Mouse (Mus musculus) frontal cortex, adult (tissue): ENCODE measurements around the gene Myo10.

Experiments
- ATAC-seq: cut with Nextera tagmentation; 2 replicates; pipeline ENCODE4 v1.9.2; 2017; ENCODE audit warnings: mild to moderate bottlenecking, moderate library complexity, mixed read lengths; ENCODE audit not compliant: low TSS enrichment

Gene Myo10

GRCm38 (mm10) chr15:25762306-25762705 lies 140.0 kb downstream of the Myo10 start:
- peak; percentile 24; the same call in 1 of the 2 replicates for ATAC-seq

GRCm38 (mm10) chr15:25763106-25763505 lies 140.8 kb downstream of the Myo10 start:
- no peak for ATAC-seq

- no peak for ATAC-seq
Measured at GRCm38 (mm10) chr15:25764653-25765352, 142.5 kb downstream of the Myo10 start.

GRCm38 (mm10) chr15:25767777-25768176 lies 145.5 kb downstream of the Myo10 start:
- ATAC-seq, result peak; percentile 94

- ATAC-seq, result no peak
Measured at GRCm38 (mm10) chr15:25769524-25770255, 147.4 kb downstream of the Myo10 start.

GRCm38 (mm10) chr15:25771782-25772181 lies 149.5 kb downstream of the Myo10 start:
- no peak for ATAC-seq

GRCm38 (mm10) chr15:25773711-25774513 lies 151.6 kb downstream of the Myo10 start:
- peak; percentile 55 for ATAC-seq

GRCm38 (mm10) chr15:25778937-25779336 lies 156.6 kb downstream of the Myo10 start:
- ATAC-seq, result no peak

- 0 out of 2 replicates have a peak, but pooled peaks have one; percentile 7 for ATAC-seq
Measured at GRCm38 (mm10) chr15:25779522-25780191, 157.3 kb downstream of the Myo10 start.

- ATAC-seq, result no peak
Measured at GRCm38 (mm10) chr15:25781053-25781452, 158.7 kb downstream of the Myo10 start.

GRCm38 (mm10) chr15:25785456-25786390 lies 163.4 kb downstream of the Myo10 start:
- ATAC-seq, result no peak

GRCm38 (mm10) chr15:25787406-25787805 lies 165.1 kb downstream of the Myo10 start:
- no peak for ATAC-seq

GRCm38 (mm10) chr15:25787965-25788364 lies 165.6 kb downstream of the Myo10 start:
- ATAC-seq, result no peak

GRCm38 (mm10) chr15:25788565-25788964 lies 166.2 kb downstream of the Myo10 start:
- ATAC-seq, result no peak

- ATAC-seq, result no peak
Measured at GRCm38 (mm10) chr15:25789241-25789640, 166.9 kb downstream of the Myo10 start.

GRCm38 (mm10) chr15:25791660-25792353 lies 169.5 kb downstream of the Myo10 start:
- no peak for ATAC-seq

GRCm38 (mm10) chr15:25794123-25794522 lies 171.8 kb downstream of the Myo10 start:
- peak; percentile 72 for ATAC-seq

GRCm38 (mm10) chr15:25795496-25795895 lies 173.2 kb downstream of the Myo10 start:
- no peak for ATAC-seq

- ATAC-seq, result no peak
Measured at GRCm38 (mm10) chr15:25796353-25796752, 174.0 kb downstream of the Myo10 start.

- no peak for ATAC-seq
Measured at GRCm38 (mm10) chr15:25797179-25797578, 174.9 kb downstream of the Myo10 start.
